Mouse (Mus musculus): Measurements from ENCODE around the gene Iqcc. TPM values are rescaled to one million over a fixed set of nuclear protein-coding genes. Genes with fewer than 3 reads are reported as not detected.

The Iqcc gene
- total RNA-seq, 2 experiments from 2014 or later, result 29.8 to 37.0 TPM

GRCm38 (mm10) chr4:129622803-129623535, 4.1 kb upstream of the Iqcc start:
- intact Hi-C loops (cut with DNase I), result no loop called here
- no peak for DNase-seq (ENCODE audit: low spot score in 2 of 2)

GRCm38 (mm10) chr4:129622120-129622802, 3.4 kb upstream of the Iqcc start:
- no peak for DNase-seq (ENCODE audit: low spot score in 2 of 2)
- intact Hi-C loops (cut with DNase I), result no loop called here

GRCm38 (mm10) chr4:129621283-129621841, 2.5 kb upstream of the Iqcc start:
- intact Hi-C loops (cut with DNase I), result no loop called here
- DNase-seq (ENCODE audit: low spot score in 2 of 2), result no peak

- intact Hi-C loops (cut with DNase I), result no loop called here
- no peak for DNase-seq (ENCODE audit: low spot score in 2 of 2)
These were observed 1.8 kb upstream of the Iqcc start for GRCm38 (mm10) chr4:129620419-129621282.

- intact Hi-C loops (cut with DNase I), result no loop called here
- no peak for DNase-seq (ENCODE audit: low spot score in 2 of 2)
These were observed 868 bp downstream of the Iqcc start for GRCm38 (mm10) chr4:129618031-129618430.

- DNase-seq (ENCODE audit: low spot score in 2 of 2), result no peak
- intact Hi-C loops (cut with DNase I), result no loop called here
These were observed 1.7 kb downstream of the Iqcc start for GRCm38 (mm10) chr4:129617121-129617641.

- intact Hi-C loops (cut with DNase I), result no loop called here
- DNase-seq (ENCODE audit: low spot score in 2 of 2), result no peak
These were observed 2.3 kb downstream of the Iqcc start for GRCm38 (mm10) chr4:129616631-129617030.

GRCm38 (mm10) chr4:129615801-129616290, 3.1 kb downstream of the Iqcc start:
- intact Hi-C loops (cut with DNase I), result no loop called here
- peak in 1 of 2 experiments; percentile 61 for DNase-seq (ENCODE audit: low spot score in 2 of 2)

GRCm38 (mm10) chr4:129614093-129614492, 4.8 kb downstream of the Iqcc start, which contains the start of gene Dcdc2b:
TSS of gene Dcdc2b (minus strand) at chr4:129614257.
- intact Hi-C loops (cut with DNase I), result no loop called here
- DNase-seq (ENCODE audit: low spot score in 2 of 2), result no peak

GRCm38 (mm10) chr4:129610472-129610871, 8.4 kb downstream of the Iqcc start:
- no peak for DNase-seq (ENCODE audit: low spot score in 2 of 2)
- intact Hi-C loops (cut with DNase I), result no loop called here

GRCm38 (mm10) chr4:129610026-129610425, 8.9 kb downstream of the Iqcc start:
- DNase-seq (ENCODE audit: low spot score in 2 of 2), result no peak
- intact Hi-C loops (cut with DNase I), result no loop called here

GRCm38 (mm10) chr4:129609139-129609631, 9.7 kb downstream of the Iqcc start:
- intact Hi-C loops (cut with DNase I), result loop anchor here (2.0 to 5.0 kb wide), 3 partner anchors 24 to 107 kb away; partner anchors contain the start of gene Hdac1
- no peak for DNase-seq (ENCODE audit: low spot score in 2 of 2)

- intact Hi-C loops (cut with DNase I), result loop anchor here (2.0 to 5.0 kb wide), 3 partner anchors 24 to 106 kb away; partner anchors contain the start of gene Hdac1
- peak; percentile 82 to 89 for DNase-seq (ENCODE audit: low spot score in 2 of 2)
These were observed 10.4 kb downstream of the Iqcc start for GRCm38 (mm10) chr4:129608426-129609025.

GRCm38 (mm10) chr4:129600233-129601158, 18.4 kb downstream of the Iqcc start, which contains the start of the genes Eif3i and Tmem234:
TSS of gene Eif3i (minus strand) at chr4:129600648.
TSS of gene Tmem234 (plus strand) at chr4:129600668.
- intact Hi-C loops (cut with DNase I), result loop anchor here (5.0 kb wide), 1 partner anchor 138 kb away; the partner anchor contains the start of gene Bsdc1
- peak; percentile 86 to 91 for DNase-seq (ENCODE audit: low spot score in 2 of 2)

- no peak for DNase-seq (ENCODE audit: low spot score in 2 of 2)
- intact Hi-C loops (cut with DNase I), result no loop called here
These were observed 30.0 kb downstream of the Iqcc start for GRCm38 (mm10) chr4:129588865-129589264.

- DNase-seq (ENCODE audit: low spot score in 2 of 2), result no peak
- intact Hi-C loops (cut with DNase I), result no loop called here
These were observed 32.0 kb downstream of the Iqcc start for GRCm38 (mm10) chr4:129586943-129587342.

GRCm38 (mm10) chr4:129585773-129586172, 33.1 kb downstream of the Iqcc start:
- intact Hi-C loops (cut with DNase I), result loop anchor here (2.0 kb wide), 1 partner anchor 23 kb away; no protein-coding TSS in a partner anchor

More at GRCm38 (mm10) chr4:129585773-129586172, 33.1 kb downstream of the Iqcc start:
- DNase-seq (ENCODE audit: low spot score in 2 of 2), result no peak

Data from left cerebral cortex, postnatal 25 days (tissue).